Comparison of ENCODE assay signal across 25 mouse cellular contexts in genomic region chr9:32394761-32395161, GRCm38 (mm10). TPM values are rescaled to one million over a fixed set of nuclear protein-coding genes. Genes with fewer than 3 reads are reported as not detected.
DNase-seq lines count a peak whose midpoint lies in the region.
"Had no signal": no experiment of that assay in that cellular context is flagged by ENCODE, and none has a peak within 500 bp of the region (broad histone marks: within the 10 kb centered on the region; RNA-seq: fewer than 3 reads in every experiment).

No protein-coding gene starts in this region.

- H3K4me3 ChIP-seq in brown adipose tissue, adult 24 weeks (ENCODE audit: insufficient read depth, low read depth, low read length), result no peak overlapping the region
- H3K4me3 ChIP-seq: embryonic facial prominence, embryonic 10.5 days; forebrain, embryonic 13.5 days; gastrocnemius, adult 2 months; heart, embryonic 13.5 days had no signal

- peaks cover 17% of the 10 kb centered on the region; the same call in 1 of the 2 replicates for H3K4me1 ChIP-seq in brown adipose tissue, adult 24 weeks (ENCODE audit: control insufficient read depth, insufficient read depth, insufficient read length, low read length)
- H3K4me1 ChIP-seq: forebrain, embryonic 13.5 days had no signal

- H3K27ac ChIP-seq in brown adipose tissue, adult 24 weeks (replicated peaks; ENCODE audit: low read depth, low read length), result peak overlapping the region; percentile 74
- H3K27ac ChIP-seq: embryonic facial prominence, embryonic 10.5 days; forebrain, embryonic 13.5 days; gastrocnemius, adult 2 months; heart, embryonic 13.5 days had no signal

- peak; percentile 24 for DNase-seq in lung, postnatal 25 days (ENCODE audit: low spot score)
- DNase-seq in lung, postnatal 36 days, result no peak
- DNase-seq in B cell, adult 2 months, result peak; percentile 71
- peak; percentile 36 to 61 for DNase-seq in natural killer cell, adult 2 months (ENCODE audit: low spot score in 2 of 2)
- no peak for DNase-seq in urinary bladder, postnatal 25 days (ENCODE audit: low spot score)
- DNase-seq in cerebellum, postnatal 14 days, result no peak
- no peak for DNase-seq in T-cell, adult 2 months (ENCODE audit: low spot score)
- DNase-seq: adrenal gland, adult 2 months; adrenal gland, postnatal 25 days; cerebellum, adult 11 months; cerebellum, adult 8-10 months; gastrocnemius, adult 2 months; gastrocnemius, postnatal 25 days; heart, adult 11 months; heart, postnatal 36 days had no signal

RNA-seq across cellular contexts. Expression of gene Kcnj1, which starts 22.5 kb away (rescaled TPM):
- not detected in 2 replicates for polyA plus RNA-seq in brown adipose tissue, adult 24 weeks (2012; ENCODE audit: insufficient read depth, insufficient read length, missing spikeins)
- polyA plus RNA-seq: adrenal gland, adult 2 months; CD4-positive, CD25-positive, alpha-beta regulatory T cell, adult 4 months; embryonic facial prominence, embryonic 10.5 days; embryonic facial prominence, embryonic 14.5 days; forebrain, embryonic 13.5 days; heart, embryonic 13.5 days; heart, postnatal 0 days; hindbrain, embryonic 11.5 days; hindbrain, embryonic 16.5 days; intestine, embryonic 14.5 days had no signal

RNA-seq across cellular contexts. Expression of gene Kcnj5, which starts 50.6 kb away (rescaled TPM):
- polyA plus RNA-seq in brown adipose tissue, adult 24 weeks (2012; ENCODE audit: insufficient read depth, insufficient read length, missing spikeins), result not detected in 2 replicates
- polyA plus RNA-seq: CD4-positive, CD25-positive, alpha-beta regulatory T cell, adult 4 months had no signal

Comparison
In these comparisons a context has a peak if more than half of its experiments do, and no peak if none do; other contexts are left out.
1. DNase-seq: peak in lung, postnatal 25 days (single experiment), B cell, adult 2 months (2 of 2) and natural killer cell, adult 2 months (2 of 2); none in lung, postnatal 36 days (single experiment), urinary bladder, postnatal 25 days (single experiment), cerebellum, postnatal 14 days (0 of 2) and T-cell, adult 2 months (single experiment).